Mouse (Mus musculus): Measurements from ENCODE around the gene Htr2b. TPM values are rescaled to one million over a fixed set of nuclear protein-coding genes. Genes with fewer than 3 reads are reported as not detected.

Htr2b gene
- not detected for total RNA-seq (2023)

DNA sequence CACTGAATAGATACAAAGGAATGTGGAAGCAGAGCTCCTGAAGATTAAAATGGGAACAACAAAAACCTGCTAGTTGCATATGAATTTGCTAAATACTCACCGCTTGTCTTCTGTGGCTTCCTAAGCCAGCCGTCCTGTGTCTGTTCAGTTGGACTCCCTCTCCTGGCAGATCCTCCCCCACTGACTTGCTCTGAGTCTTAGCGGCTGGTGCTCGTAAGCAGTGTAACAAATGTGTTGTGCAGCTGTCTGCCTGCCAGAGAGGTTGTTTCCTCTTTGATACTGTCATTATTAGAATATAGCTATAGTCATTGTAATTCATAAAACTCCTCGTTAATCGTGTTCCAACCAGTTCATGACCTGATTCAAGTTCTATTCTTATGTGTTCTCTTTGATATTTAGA, at the start of gene Htr2b:
Gene Htr2b, minus strand, starts transcription at position 192 of the 400 bp plus-strand sequence.

DNA sequence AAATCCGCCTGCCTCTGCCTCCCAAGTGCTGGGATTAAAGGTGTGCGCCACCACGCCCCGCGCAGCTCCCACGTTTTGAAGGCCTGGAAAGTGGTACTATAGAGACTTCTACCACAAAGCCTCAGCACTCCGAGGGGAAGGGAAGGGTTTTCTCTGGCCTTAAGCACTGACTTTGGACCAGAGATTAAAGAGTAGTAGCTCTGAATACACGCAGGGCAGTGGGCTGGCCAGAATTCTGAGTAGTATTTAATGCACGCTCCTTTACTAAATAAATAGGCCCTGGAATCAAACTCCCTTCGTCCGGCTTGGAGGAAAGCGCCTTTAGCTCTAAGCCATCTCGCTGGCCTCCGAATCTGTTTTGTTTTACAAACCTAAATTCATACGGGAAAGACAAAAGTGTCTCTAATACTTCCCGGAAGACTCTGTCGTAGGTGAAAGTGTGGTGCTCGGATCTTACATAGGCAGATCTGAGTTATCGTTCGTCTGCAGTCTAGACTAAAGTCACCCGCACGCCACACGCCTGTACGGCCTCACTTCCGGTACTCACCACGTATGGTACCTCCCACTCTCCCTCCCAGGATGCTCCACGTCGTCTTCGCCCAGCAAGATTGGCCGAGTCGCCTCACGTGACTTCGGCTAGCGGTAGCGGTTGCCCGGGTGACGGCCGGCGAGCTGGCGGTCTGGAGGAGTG, 42.5 kb upstream of the Htr2b start, which contains the start of gene Armc9:
Gene Armc9, plus strand, starts transcription at position 648 of the 691 bp plus-strand sequence.

DNA sequence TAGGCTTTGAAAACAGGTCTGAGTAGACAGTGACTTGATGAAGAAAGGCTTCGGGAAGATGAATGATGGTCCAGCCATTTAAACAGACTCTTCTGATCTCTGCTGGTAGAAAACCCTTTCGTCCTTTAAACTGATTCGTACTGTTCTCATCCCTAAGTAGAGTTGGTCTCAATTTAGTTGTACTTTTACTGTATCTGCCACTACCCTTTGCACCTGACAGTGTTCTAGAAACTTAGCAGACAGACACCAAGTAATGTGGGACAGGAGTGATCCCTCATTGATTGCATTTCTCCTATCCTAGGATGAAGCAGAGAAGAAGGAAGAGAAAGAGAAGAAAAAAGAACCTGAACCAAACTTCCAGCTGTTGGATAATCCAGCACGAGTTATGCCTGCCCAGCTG, 21.6 kb upstream of the Htr2b start, which contains the start of gene Gm21972:
Gene Gm21972, plus strand, starts transcription at position 301 of the 400 bp plus-strand sequence.

DNA sequence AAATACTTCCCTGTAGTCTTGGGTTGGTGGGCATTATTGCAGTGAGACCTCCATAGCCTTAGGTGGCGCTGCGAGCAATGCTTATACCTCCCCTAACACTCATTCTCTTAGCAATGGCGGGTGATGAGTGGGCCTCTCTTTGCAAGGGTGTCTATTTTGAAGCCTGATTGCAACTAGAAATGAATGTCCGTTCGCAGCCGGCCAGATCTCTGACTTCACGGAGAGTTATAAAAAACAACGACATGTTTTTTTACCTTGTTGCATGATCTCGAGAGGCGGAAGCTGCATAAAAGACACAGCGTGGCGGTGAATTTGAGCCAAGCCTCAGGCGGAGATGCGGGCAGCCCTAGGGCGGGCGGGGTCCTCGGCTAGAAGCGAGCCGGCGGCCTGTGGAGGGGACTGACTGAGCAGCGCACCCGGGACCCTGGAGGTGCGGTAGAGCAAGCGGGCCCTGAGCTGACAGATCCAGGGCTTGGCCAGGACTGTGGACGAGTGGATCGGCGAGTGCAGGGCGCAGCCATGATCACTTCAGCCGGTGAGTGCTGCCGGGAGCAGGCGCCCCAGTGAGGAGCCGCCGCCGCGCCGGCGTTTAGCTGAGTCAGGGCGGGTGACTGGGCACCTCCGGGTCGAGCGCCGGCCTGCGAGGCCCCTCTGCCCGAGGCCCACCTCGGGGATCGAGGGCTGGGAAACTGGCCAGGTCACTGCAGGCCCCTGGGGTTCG, 47.3 kb downstream of the Htr2b start, which contains the start of gene Psmd1:
Gene Psmd1, plus strand, starts transcription at position 117 of the 721 bp plus-strand sequence.

Other genes starting within 250 kb of the Htr2b start
- 10 to 100 TPM; 38.4 to 48.0 TPM for gene Itm2c, start 217.7 kb downstream of the Htr2b start, total RNA-seq (2023)
- not detected for gene 4933407L21Rik, start 183.5 kb downstream of the Htr2b start, total RNA-seq (2023)
- under 1 TPM; 0.20 to 0.40 TPM for gene Gpr55, start 151.0 kb downstream of the Htr2b start, total RNA-seq (2023)
- gene Spata3, start 95.2 kb downstream of the Htr2b start, total RNA-seq (2023), result not detected
- gene 2810459M11Rik, start 66.1 kb downstream of the Htr2b start, total RNA-seq (2023), result not detected
- gene Psmd1, start 47.6 kb downstream of the Htr2b start, total RNA-seq (2023), result 10 to 100 TPM; 43.0 to 46.7 TPM
- not detected for gene Gm21972, start 21.7 kb upstream of the Htr2b start, total RNA-seq (2023)
- 1 to 10 TPM; 1.9 to 4.1 TPM for gene Armc9, start 42.8 kb upstream of the Htr2b start, total RNA-seq (2023)
- gene B3gnt7, start 190.9 kb upstream of the Htr2b start, total RNA-seq (2023), result under 1 TPM; 0.22 to 0.24 TPM
- gene Ncl, start 247.4 kb upstream of the Htr2b start, total RNA-seq (2023), result 100 to 1,000 TPM; 153 to 159 TPM